Mouse (Mus musculus) erythroblast, embryonic 14.5 days (primary cell): Measurements from ENCODE around the gene Dst.

Source experiments
- GATA1 ChIP-seq: IDR thresholded peaks from 2 replicates; pipeline ENCODE4 v1.6.1; 2012; ENCODE audit warnings: low read length, inconsistent platforms, mixed read lengths
- TAL1 ChIP-seq: IDR thresholded peaks from 3 replicates; pipeline ENCODE4 v1.6.1; 2012; ENCODE audit warnings: low read length, inconsistent platforms, mixed read lengths

DNA sequence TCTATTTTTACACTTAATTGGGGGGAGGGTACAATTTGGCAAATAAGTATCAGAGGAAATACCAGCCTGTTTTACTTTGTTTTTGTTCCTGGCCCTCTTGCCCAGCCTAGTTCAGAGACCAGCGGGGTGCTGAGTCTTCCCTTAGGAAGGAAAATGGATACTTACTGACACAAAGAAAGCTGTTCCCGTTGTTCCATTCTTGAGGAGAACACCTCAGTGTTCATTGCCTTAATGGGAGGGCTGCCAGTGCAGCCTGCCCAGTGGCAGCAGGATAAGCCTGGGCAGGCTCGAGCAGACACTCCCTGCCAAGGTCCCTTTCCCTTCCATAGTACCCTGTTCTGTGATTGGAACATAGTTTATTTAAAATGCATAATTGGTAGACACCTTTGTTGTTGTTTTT, 232.7 kb downstream of the Dst start:
- TF ChIP-seq TAL1 (no peak), GATA1 (no peak)
